In the genomic region with DNA sequence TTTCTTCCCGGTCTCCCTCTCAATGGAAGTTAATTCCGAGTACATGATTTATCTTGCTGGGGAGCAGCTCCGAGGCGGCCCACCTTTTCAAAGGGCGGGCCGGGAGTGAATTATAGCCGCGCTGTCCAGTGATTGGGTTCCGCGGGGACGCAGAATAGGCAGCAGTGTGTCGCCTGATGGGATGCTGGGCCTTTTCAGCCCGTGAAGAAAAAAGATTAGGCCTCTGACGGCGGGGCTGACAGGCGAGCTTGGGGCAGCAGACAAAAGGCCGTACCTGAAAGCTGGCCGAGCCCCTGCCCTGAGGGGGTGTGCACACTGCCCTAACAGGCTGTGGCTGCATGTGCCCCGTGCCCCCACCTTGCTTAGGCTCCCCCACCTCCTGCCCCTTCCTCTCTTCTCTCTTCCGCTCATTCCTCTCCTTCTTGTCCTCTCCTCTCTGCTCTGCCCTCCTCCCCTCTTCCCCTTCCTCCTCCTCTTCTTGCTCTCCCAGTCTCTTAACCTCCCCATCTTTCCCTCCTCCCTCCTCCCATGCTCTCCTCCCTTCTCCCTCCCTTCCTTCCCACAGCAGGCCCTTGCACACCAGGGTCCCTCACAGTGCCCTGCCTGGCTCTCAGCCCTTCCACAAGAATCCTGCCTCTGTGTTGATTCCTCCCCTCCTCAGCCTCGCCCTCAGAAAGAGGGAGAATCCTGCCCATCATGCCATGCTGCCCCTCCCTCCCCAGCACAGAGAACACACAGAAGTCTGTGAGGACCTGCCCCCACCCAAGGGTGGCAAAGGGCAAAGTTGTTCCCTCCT, we compare ENCODE assay signal across 12 mouse cellular contexts. TPM values are rescaled to one million over a fixed set of nuclear protein-coding genes. Genes with fewer than 3 reads are reported as not detected.
DNase-seq lines count a peak whose midpoint lies in the region; ATAC-seq lines count a peak whose summit lies in the region.
"Had no signal": no experiment of that assay in that cellular context is flagged by ENCODE, and none has a peak within 500 bp of the region (broad histone marks: within the 10 kb centered on the region; RNA-seq: fewer than 3 reads in every experiment).

No protein-coding gene starts in this region.

- ATAC-seq in kidney, embryonic 14.5 days (ENCODE audit: low FRiP score, low TSS enrichment), result peak; percentile 38; the same call in 1 of the 2 replicates
- peak; percentile 54 for ATAC-seq in hindbrain, embryonic 12.5 days (ENCODE audit: low FRiP score)
- ATAC-seq in neural tube, embryonic 12.5 days (ENCODE audit: low FRiP score, low read depth), result peak; percentile 85
- no peak for ATAC-seq in erythroid progenitor cell, adult 5-6 weeks (replicated peaks; ENCODE audit: low FRiP score, poor library complexity, severe bottlenecking)

- no peaks in the 10 kb centered on the region for H3K36me3 ChIP-seq in kidney, embryonic 14.5 days (ENCODE audit: control insufficient read depth, insufficient read depth, low read length)
- no peaks in the 10 kb centered on the region for H3K36me3 ChIP-seq in hindbrain, embryonic 12.5 days
- no peaks in the 10 kb centered on the region for H3K36me3 ChIP-seq in neural tube, embryonic 12.5 days

- no peak overlapping the region for H3K4me3 ChIP-seq in kidney, embryonic 14.5 days (ENCODE audit: low read length)
- H3K4me3 ChIP-seq in hindbrain, embryonic 12.5 days, result no peak overlapping the region
- H3K4me3 ChIP-seq in neural tube, embryonic 12.5 days, result no peak overlapping the region
- H3K4me3 ChIP-seq: megakaryocyte, embryonic 14.5 days had no signal

- peaks cover 31% of the 10 kb centered on the region for H3K27me3 ChIP-seq in kidney, embryonic 14.5 days (ENCODE audit: control insufficient read depth, insufficient read depth, low read length)
- peaks cover 43% of the 10 kb centered on the region for H3K27me3 ChIP-seq in hindbrain, embryonic 12.5 days
- peaks cover 14% of the 10 kb centered on the region; the same call in 1 of the 2 replicates for H3K27me3 ChIP-seq in neural tube, embryonic 12.5 days (replicated peaks)

- DNase-seq in kidney, adult 18-20 months, result no peak
- peak; percentile 51 for DNase-seq in embryo, embryonic 11.5 days (ENCODE audit: low read depth, low spot score)
- DNase-seq in cerebellum, adult 11-12 months, result no peak
- DNase-seq in cerebellum, adult 11 months, result no peak
- DNase-seq: adrenal gland, adult 2 months; cerebellum, postnatal 14 days had no signal

- H3K9ac ChIP-seq in kidney, embryonic 14.5 days (ENCODE audit: low read depth, low read length), result no peak overlapping the region
- peak overlapping the region; percentile 51 for H3K9ac ChIP-seq in hindbrain, embryonic 12.5 days
- peak overlapping the region; percentile 21; the same call in 1 of the 2 replicates for H3K9ac ChIP-seq in neural tube, embryonic 12.5 days

- 8% methylated on average over 20 of the region's 21 CpGs for WGBS in kidney, embryonic 14.5 days
- WGBS in hindbrain, embryonic 12.5 days, result 18% methylated on average over 21 of the region's 21 CpGs
- WGBS in neural tube, embryonic 12.5 days, result 6% methylated on average over 21 of the region's 21 CpGs

- H3K27ac ChIP-seq in kidney, embryonic 14.5 days (ENCODE audit: low read depth, low read length), result no peak overlapping the region
- H3K27ac ChIP-seq in hindbrain, embryonic 12.5 days, result peak overlapping the region; percentile 79
- peak overlapping the region; percentile 74 for H3K27ac ChIP-seq in neural tube, embryonic 12.5 days

- no peak overlapping the region; the same call in 1 of the 2 replicates for H3K4me2 ChIP-seq in kidney, embryonic 14.5 days (replicated peaks; ENCODE audit: low read depth, low read length)
- peak overlapping the region; percentile 33; the same call in 1 of the 2 replicates for H3K4me2 ChIP-seq in hindbrain, embryonic 12.5 days (replicated peaks)
- H3K4me2 ChIP-seq in neural tube, embryonic 12.5 days (replicated peaks), result peak overlapping the region; percentile 45
- H3K4me2 ChIP-seq: heart, embryonic 11.5 days had no signal

- no peaks in the 10 kb centered on the region for H3K9me3 ChIP-seq in kidney, embryonic 14.5 days (ENCODE audit: control insufficient read depth, low read length)
- no peaks in the 10 kb centered on the region for H3K9me3 ChIP-seq in hindbrain, embryonic 12.5 days (replicated peaks)
- H3K9me3 ChIP-seq in neural tube, embryonic 12.5 days, result no peaks in the 10 kb centered on the region
- H3K9me3 ChIP-seq: megakaryocyte, embryonic 14.5 days had no signal

- peaks cover 14% of the 10 kb centered on the region; the same call in 1 of the 2 replicates for H3K4me1 ChIP-seq in kidney, embryonic 14.5 days (ENCODE audit: control insufficient read depth, insufficient read depth, low read length)
- peaks cover 68% of the 10 kb centered on the region for H3K4me1 ChIP-seq in hindbrain, embryonic 12.5 days
- peaks cover 80% of the 10 kb centered on the region for H3K4me1 ChIP-seq in neural tube, embryonic 12.5 days
- H3K4me1 ChIP-seq: megakaryocyte, embryonic 14.5 days had no signal

RNA-seq across cellular contexts. Expression of gene Prdm16, which starts 41.7 kb away (rescaled TPM):
- 13.5 and 25.4 TPM in 2 replicates for polyA plus RNA-seq in kidney, embryonic 14.5 days (2014; fragmentation: Nextera tagmentation; extraction: Ambion mirVana)
- polyA plus RNA-seq in hindbrain, embryonic 12.5 days (2016; fragmentation: Nextera tagmentation; extraction: Ambion mirVana), result 26.4 and 32.3 TPM in 2 replicates
- polyA plus RNA-seq in neural tube, embryonic 12.5 days (2016; fragmentation: Nextera tagmentation; extraction: Ambion mirVana), result 12.9 and 13.4 TPM in 2 replicates
- total RNA-seq in erythroid progenitor cell, adult 5-6 weeks (2015; ENCODE audit: low replicate concordance), result under 0.01 TPM in 1 of 2 replicates, not detected in the other
- total RNA-seq in erythroid progenitor cell, adult 5-6 weeks (2017; ENCODE audit: low replicate concordance), result 1.2 and 1.4 TPM in 2 replicates
